In the genomic region with DNA sequence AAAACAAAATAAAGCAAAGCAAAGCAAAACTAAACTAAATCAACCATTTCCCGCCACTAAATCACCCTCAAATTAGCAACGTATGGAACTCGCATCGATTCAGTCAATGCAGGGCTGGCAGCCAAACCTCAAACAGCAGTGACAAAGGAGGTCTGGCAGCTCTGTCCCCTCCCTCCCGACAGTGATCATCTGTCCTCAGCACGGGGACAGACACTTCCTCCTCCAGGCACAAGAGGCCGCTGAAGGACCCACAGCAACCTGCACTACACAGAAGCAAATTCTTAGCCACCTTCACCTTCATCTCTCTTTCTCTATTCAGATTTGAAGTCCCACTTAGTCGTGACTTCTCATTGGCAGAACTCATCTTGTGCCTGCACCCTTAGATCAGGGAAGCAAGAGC, we compare ENCODE assay signal across 9 mouse cellular contexts. TPM values are rescaled to one million over a fixed set of nuclear protein-coding genes. Genes with fewer than 3 reads are reported as not detected.
DNase-seq lines count a peak whose midpoint lies in the region; ATAC-seq and TF ChIP-seq lines count a peak whose summit lies in the region.
"Had no signal": no experiment of that assay in that cellular context is flagged by ENCODE, and none has a peak within 500 bp of the region (broad histone marks: within the 10 kb centered on the region; RNA-seq: fewer than 3 reads in every experiment).

No protein-coding gene starts in this region.

- 2% methylated on average over 8 of the region's 8 CpGs for WGBS in lung, adult 2 months
- WGBS in neural tube, embryonic 13.5 days: 2% methylated on average over 8 of the region's 8 CpGs

- DNase-seq in 416B (ENCODE audit: low read depth): peak; percentile 91
- peak; percentile 87 for DNase-seq in G1E (ENCODE audit: low spot score)
- peak; percentile 88 to 91 for DNase-seq in cerebellum, postnatal 10 days
- DNase-seq in heart, adult 11 months: peak; percentile 97
- peak; percentile 69 to 75 for DNase-seq in kidney, adult 8-10 months
- peak; percentile 59 for DNase-seq in lung, adult 2 months
- peak; percentile 77 for DNase-seq in thymus, postnatal 25 days

- H3K36me3 ChIP-seq in G1E (replicated peaks): peaks cover 13% of the 10 kb centered on the region
- H3K36me3 ChIP-seq in neural tube, embryonic 13.5 days: peaks cover 4% of the 10 kb centered on the region

- H3K9me3 ChIP-seq in G1E (replicated peaks): no peaks in the 10 kb centered on the region
- H3K9me3 ChIP-seq in neural tube, embryonic 13.5 days: no peaks in the 10 kb centered on the region

- H3K4me1 ChIP-seq in G1E (ENCODE audit: insufficient read depth, low read depth, low read length): peaks cover 62% of the 10 kb centered on the region
- peaks cover 3% of the 10 kb centered on the region; the same call in 1 of the 2 replicates for H3K4me1 ChIP-seq in lung, adult 2 months (ENCODE audit: control insufficient read depth, insufficient read depth, low read length)
- peaks cover 26% of the 10 kb centered on the region for H3K4me1 ChIP-seq in neural tube, embryonic 13.5 days (replicated peaks)

- peak; percentile 80 for ATAC-seq in G1E (ENCODE audit: extremely low read depth, insufficient number of reproducible peaks, low FRiP score, poor library complexity, severe bottlenecking)
- ATAC-seq in neural tube, embryonic 13.5 days (ENCODE audit: low read depth): peak; percentile 57

- 0 out of 2 replicates have a peak overlapping the region, but pooled peaks have one; percentile 16 for H3K4me2 ChIP-seq in neural tube, embryonic 13.5 days

- peak; percentile 74 for TF ChIP-seq CTCF in G1E (IDR thresholded peaks at IDR 0.05; ENCODE audit: low read depth, low read length)
- peak; percentile 81 for TF ChIP-seq CTCF in lung, adult 2 months (IDR thresholded peaks at IDR 0.05; ENCODE audit: insufficient read depth, low read length)

- peaks cover 17% of the 10 kb centered on the region for H3K27me3 ChIP-seq in G1E (ENCODE audit: insufficient read depth, low read length)
- H3K27me3 ChIP-seq in neural tube, embryonic 13.5 days: peaks cover 10% of the 10 kb centered on the region; the same call in 1 of the 2 replicates

- H3K27ac ChIP-seq in neural tube, embryonic 13.5 days (replicated peaks): no peak overlapping the region

- TF ChIP-seq POLR2A in lung, adult 2 months (IDR thresholded peaks at IDR 0.05; ENCODE audit: borderline replicate concordance, extremely low read depth, low read depth, low read length): no peak

- H3K4me3 ChIP-seq in G1E (ENCODE audit: low read depth, low read length): no peak overlapping the region
- H3K4me3 ChIP-seq in lung, adult 2 months (replicated peaks; ENCODE audit: extremely low read depth, low read depth, low read length): no peak overlapping the region
- no peak overlapping the region for H3K4me3 ChIP-seq in neural tube, embryonic 13.5 days

- no peak overlapping the region; the same call in 1 of the 2 replicates for H3K9ac ChIP-seq in neural tube, embryonic 13.5 days

RNA-seq across cellular contexts. Expression of a gene that starts 1.6 kb away (rescaled TPM):
- total RNA-seq in G1E (2014; fragmentation: Nextera tagmentation): 15.4 and 63.3 TPM in 2 replicates
- total RNA-seq in G1E (2017): 13.9 and 15.6 TPM in 2 replicates
- polyA plus RNA-seq in G1E (2012): 9.1 and 11.1 TPM in 2 replicates
- polyA plus RNA-seq in lung, adult 2 months (2012; rRNA removed): 54.5 and 56.1 TPM in 2 replicates
- 68.2 and 73.0 TPM in 2 replicates for polyA plus RNA-seq in neural tube, embryonic 13.5 days (2015; fragmentation: Nextera tagmentation; extraction: Ambion mirVana)

RNA-seq across cellular contexts. Expression of a gene that starts 2.7 kb away (rescaled TPM):
- total RNA-seq in G1E (2014; fragmentation: Nextera tagmentation) (not detected in 2 replicates), G1E (2017) (not detected in 2 replicates)
- not detected in 2 replicates for polyA plus RNA-seq in G1E (2012)
- polyA plus RNA-seq in lung, adult 2 months (2012; rRNA removed): not detected in 2 replicates
- polyA plus RNA-seq in neural tube, embryonic 13.5 days (2015; fragmentation: Nextera tagmentation; extraction: Ambion mirVana): not detected in 2 replicates
- total RNA-seq: gastrocnemius, postnatal 4 days had no signal

RNA-seq across cellular contexts. Expression of a gene that starts 14.9 kb away (rescaled TPM):
- total RNA-seq in G1E (2014; fragmentation: Nextera tagmentation) (201 and 287 TPM in 2 replicates), G1E (2017) (156 and 175 TPM in 2 replicates)
- 38.6 and 61.0 TPM in 2 replicates for polyA plus RNA-seq in G1E (2012)
- polyA plus RNA-seq in lung, adult 2 months (2012; rRNA removed): 36.6 and 103 TPM in 2 replicates
- polyA plus RNA-seq in neural tube, embryonic 13.5 days (2015; fragmentation: Nextera tagmentation; extraction: Ambion mirVana): 10.5 and 10.6 TPM in 2 replicates

RNA-seq across cellular contexts. Expression of a gene that starts 24.0 kb away (rescaled TPM):
- total RNA-seq in G1E (2014; fragmentation: Nextera tagmentation) (59.4 and 78.2 TPM in 2 replicates), G1E (2017) (70.7 and 72.6 TPM in 2 replicates)
- polyA plus RNA-seq in G1E (2012): 114 and 133 TPM in 2 replicates
- polyA plus RNA-seq in lung, adult 2 months (2012; rRNA removed): 130 and 140 TPM in 2 replicates
- polyA plus RNA-seq in neural tube, embryonic 13.5 days (2015; fragmentation: Nextera tagmentation; extraction: Ambion mirVana): 128 and 138 TPM in 2 replicates

RNA-seq across cellular contexts. Expression of a gene that starts 24.0 kb away (rescaled TPM):
- total RNA-seq in G1E (2014; fragmentation: Nextera tagmentation) (10.1 and 19.2 TPM in 2 replicates), G1E (2017) (11.0 and 12.5 TPM in 2 replicates)
- 0.29 and 0.83 TPM in 2 replicates for polyA plus RNA-seq in G1E (2012)
- 8.8 and 15.4 TPM in 2 replicates for polyA plus RNA-seq in lung, adult 2 months (2012; rRNA removed)
- polyA plus RNA-seq in neural tube, embryonic 13.5 days (2015; fragmentation: Nextera tagmentation; extraction: Ambion mirVana): 16.6 and 19.7 TPM in 2 replicates
